Mouse (Mus musculus) brain, embryonic 14.5 days (tissue): Measurements from ENCODE around the gene Scamp3. TPM values are rescaled to one million over a fixed set of nuclear protein-coding genes. Genes with fewer than 3 reads are reported as not detected.
A peak's percentile ranks its signal among the peaks of the same experiment; 100 is the strongest.
"Not testable (repeated sequence)": the region's sequence is repeated elsewhere in the genome, so short reads cannot be mapped to it uniquely, and the experiment has no call there.

ENCODE experiments used
- DNase-seq: peaks from one replicate; pipeline ENCODE4 v3.0.0-alpha.2; 2011; ENCODE audit warnings: low read depth
- CTCF ChIP-seq: fragments of 200-500 bp; IDR thresholded peaks from 2 replicates; pipeline ENCODE4 v1.5.1; 2012; ENCODE audit warnings: inconsistent platforms, mild to moderate bottlenecking, moderate library complexity, borderline replicate concordance; ENCODE audit not compliant: insufficient read depth, insufficient read length; ENCODE audit errors: extremely low read depth
- POLR2A ChIP-seq: fragments of 200-500 bp; IDR thresholded peaks from 2 replicates; pipeline ENCODE4 v1.6.1; 2012; ENCODE audit warnings: mild to moderate bottlenecking, inconsistent platforms, borderline replicate concordance; ENCODE audit not compliant: poor library complexity, insufficient read depth, insufficient read length, severe bottlenecking; ENCODE audit errors: extremely low read depth
- polyA plus RNA-seq: library from polyadenylated mRNA; depleted of rRNA; stranded (reverse); fragments of >200 nt; gene quantifications from 2 replicates; pipeline ENCODE4 v1.2.3, GENCODE M21; 2012

Gene Scamp3
- polyA plus RNA-seq, 1 experiment, result 132 TPM

- TF ChIP-seq CTCF (no peak), POLR2A (no peak)
- no peak for DNase-seq
Observed at GRCm38 (mm10) chr3:89206695-89207094, 29.4 kb downstream of the Scamp3 start.

- DNase-seq, result no peak
- TF ChIP-seq CTCF (no peak), POLR2A (no peak)
Observed at GRCm38 (mm10) chr3:89208075-89208657, 30.9 kb downstream of the Scamp3 start.

DNA sequence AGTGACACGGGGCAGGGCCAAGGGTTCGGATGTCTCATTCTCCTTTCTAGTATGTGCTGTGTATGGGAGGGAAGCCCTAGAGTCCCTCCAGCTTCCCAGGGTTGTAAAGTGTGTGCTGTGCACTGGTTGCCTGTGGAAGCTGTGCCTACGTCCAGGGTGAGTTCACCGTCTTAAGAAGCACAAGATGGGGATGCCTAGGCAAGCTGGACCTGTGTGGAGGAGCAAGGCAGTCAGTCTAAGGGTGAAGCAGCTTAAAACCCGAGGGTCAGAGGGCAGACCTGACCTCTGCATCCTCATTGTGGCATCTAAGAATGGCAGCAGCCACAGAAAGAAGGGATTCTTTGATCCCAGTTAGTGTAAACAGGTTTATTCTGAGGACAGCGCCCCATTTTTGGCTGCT is 31.5 kb downstream of the Scamp3 start:
- no peak for TF ChIP-seq POLR2A
- no peak for TF ChIP-seq CTCF
- no peak for DNase-seq

GRCm38 (mm10) chr3:89209731-89210130 is 32.5 kb downstream of the Scamp3 start:
- TF ChIP-seq POLR2A, result no peak
- TF ChIP-seq CTCF, result no peak
- DNase-seq, result no peak

GRCm38 (mm10) chr3:89210162-89210561 is 32.9 kb downstream of the Scamp3 start:
- TF ChIP-seq CTCF, result no peak
- TF ChIP-seq POLR2A, result no peak

GRCm38 (mm10) chr3:89210731-89211130 is 33.5 kb downstream of the Scamp3 start:
- TF ChIP-seq CTCF (no peak), POLR2A (no peak)
- DNase-seq, result no peak

More at GRCm38 (mm10) chr3:89210162-89210561, 32.9 kb downstream of the Scamp3 start:
- DNase-seq, result no peak

DNA sequence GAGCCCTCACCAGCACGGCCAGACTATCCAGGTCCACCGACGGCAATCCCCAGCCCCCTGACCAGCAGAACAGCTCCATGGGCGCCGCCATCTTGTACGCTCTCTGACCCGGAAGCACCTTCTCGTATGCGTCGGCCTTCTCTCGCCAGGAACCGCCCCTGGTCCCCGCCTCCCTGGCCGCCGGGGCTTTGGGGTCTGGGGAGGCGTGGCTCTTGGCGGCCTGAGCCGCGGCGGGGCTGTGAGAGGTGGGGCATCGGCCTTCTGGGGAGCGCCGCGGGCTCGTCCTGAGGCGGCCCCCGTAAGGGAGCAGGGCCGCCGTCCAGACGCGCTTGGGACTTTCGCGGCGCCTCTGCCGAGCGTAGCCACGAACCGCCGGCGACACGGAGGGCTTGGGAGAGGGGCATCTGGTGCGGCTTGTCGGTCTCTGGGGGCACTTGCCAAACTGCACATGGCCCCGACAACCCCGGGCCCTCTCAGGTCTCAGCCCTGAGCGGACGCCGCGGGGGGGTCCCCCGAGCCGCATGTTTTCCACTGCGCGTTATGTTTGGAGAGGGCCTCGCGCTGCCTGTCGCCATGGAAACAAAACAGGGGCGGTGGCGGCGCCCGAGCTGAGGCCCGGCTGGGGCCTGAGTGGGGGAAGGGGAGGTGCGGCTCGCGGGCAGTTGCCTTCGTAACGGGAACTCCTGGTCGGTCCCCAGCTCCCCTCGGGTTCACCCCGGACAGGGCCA is 36.7 kb downstream of the Scamp3 start:
- peak; percentile 98 for DNase-seq
- TF ChIP-seq POLR2A, result peak; percentile 75
- no peak for TF ChIP-seq CTCF

DNA sequence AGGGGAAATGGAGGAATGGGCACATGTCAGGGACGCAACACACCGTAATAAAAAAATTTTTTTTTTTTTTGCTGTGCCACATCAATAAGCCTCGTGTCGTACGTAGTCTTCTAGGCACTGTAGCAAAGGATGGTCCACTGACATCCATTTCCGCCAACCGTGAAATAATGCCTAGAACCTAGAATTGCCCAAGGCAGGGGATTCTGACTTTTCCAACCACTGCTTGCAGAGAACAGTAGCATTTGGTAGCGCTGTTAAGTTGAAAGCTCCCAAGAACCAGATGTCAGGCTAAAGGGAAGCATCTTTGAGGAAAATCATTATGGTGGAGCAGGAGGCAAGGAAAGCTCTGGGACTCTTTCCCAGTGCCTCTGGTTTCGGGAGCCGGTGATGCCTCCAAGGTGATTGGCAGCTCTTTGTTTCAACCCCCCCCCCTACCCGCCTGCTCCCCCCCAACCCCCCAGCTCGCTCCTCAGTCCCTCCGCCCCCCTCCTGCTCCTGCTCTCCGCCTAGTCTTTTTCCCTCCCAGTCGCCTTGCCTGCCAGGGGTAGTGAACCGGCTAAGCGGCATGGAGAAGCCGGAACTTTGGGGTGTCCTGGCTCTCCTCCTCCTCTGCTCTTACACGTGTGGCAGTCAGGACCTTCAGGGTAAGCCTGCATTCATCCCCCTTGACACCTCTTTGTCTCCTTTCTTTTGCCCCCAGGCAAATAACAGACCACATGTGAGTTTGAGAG is 37.6 kb downstream of the Scamp3 start, which contains the start of gene Thbs3:
Gene Thbs3 (plus strand): TSS at position 500 of the 731 bp plus-strand sequence.
- no peak for TF ChIP-seq CTCF
- DNase-seq, result peak; percentile 88

- peak; percentile 96 for DNase-seq
- TF ChIP-seq CTCF (peak; percentile 90), POLR2A (no peak)
Observed at GRCm38 (mm10) chr3:89215853-89216252, 38.6 kb downstream of the Scamp3 start.

GRCm38 (mm10) chr3:89216407-89216806 is 39.1 kb downstream of the Scamp3 start:
- not testable (repeated sequence) for DNase-seq

DNA sequence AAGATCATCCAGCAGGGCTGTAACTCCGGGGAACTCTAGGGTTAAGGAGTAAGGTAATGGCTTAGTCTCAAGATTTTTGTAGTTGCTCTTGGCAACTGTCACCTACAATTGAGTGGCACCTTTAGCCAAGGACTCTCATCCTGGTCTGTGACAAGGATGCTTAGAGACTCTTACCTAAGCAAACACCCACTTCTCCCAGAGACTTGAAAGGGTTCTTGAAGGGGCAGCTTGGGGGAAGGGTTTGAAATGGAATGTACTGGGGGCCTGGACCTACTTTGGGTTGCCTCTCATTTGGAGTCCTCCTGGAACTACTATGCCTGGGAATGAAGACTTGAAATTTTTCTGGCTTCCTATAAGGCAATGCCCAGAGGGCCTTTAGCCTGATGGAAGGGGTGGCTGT is 41.0 kb downstream of the Scamp3 start:
- no peak for TF ChIP-seq POLR2A
- no peak for TF ChIP-seq CTCF
- DNase-seq, result no peak

DNA sequence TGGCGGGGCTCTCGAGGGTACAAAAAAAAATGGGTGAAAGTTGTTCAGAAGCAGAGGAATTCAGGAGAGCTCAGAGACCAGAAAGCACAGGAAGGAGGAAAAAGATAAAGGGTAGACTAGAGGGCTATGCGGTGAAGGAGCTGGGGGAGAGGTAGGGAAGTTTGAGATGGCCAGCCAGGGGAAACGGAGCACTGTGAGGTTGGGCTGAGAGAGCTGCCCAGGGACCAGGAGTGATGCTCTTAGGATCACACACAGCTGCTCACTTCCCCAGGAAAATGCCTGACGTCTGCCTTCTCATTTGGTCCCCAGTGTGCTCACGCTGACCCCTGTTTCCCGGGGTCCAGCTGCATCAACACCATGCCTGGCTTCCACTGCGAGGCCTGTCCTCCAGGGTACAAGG is 42.3 kb downstream of the Scamp3 start:
- DNase-seq, result no peak
- TF ChIP-seq CTCF, result no peak
- no peak for TF ChIP-seq POLR2A
